Mouse (Mus musculus) frontal cortex, postnatal 14 days (tissue): ENCODE measurements at regions not wholly inside any gene's neighbourhood (a gene's known extent, or its start where the extent isn't known, plus 50 kb on each side); places are given as distances from the start of the nearest gene placed in this dataset.

Source experiments
- DNase-seq, 2 experiments: peaks; one replicate each; pipeline ENCODE4 v3.0.0; 2022; ENCODE audit warnings: low spot score in 2 of 2

DNA sequence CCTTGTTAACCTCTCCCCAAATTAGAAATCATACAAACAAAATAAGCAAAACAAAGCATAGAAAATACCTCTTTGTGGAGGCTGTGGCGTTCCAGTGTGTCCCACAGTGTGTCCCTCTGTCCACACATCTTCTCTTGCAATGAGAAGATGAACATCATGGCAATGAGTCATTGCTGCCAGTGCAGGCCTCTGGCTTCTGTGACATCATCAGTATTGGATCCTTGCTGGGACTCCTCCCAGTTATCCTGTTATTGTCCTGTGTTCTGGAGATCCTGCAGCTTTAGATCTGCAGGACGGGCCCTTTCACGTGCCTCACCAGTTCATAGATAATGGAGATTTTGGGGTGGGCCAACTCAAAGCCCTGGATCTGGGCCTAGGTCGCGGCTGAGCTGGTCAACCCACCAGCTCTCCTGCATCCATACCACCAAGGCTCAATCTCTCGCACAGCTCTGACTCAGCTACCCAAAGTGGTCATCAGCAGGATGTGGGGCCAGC lies 80.9 kb downstream of the Tmem212 start:
- no peak for DNase-seq

GRCm38 (mm10) chr3:27804271-27804670 lies 91.9 kb downstream of the Tmem212 start:
- no peak for DNase-seq

GRCm38 (mm10) chr3:27791633-27791951 lies 80.5 kb upstream of the Fndc3b start:
- DNase-seq, result no peak

DNA sequence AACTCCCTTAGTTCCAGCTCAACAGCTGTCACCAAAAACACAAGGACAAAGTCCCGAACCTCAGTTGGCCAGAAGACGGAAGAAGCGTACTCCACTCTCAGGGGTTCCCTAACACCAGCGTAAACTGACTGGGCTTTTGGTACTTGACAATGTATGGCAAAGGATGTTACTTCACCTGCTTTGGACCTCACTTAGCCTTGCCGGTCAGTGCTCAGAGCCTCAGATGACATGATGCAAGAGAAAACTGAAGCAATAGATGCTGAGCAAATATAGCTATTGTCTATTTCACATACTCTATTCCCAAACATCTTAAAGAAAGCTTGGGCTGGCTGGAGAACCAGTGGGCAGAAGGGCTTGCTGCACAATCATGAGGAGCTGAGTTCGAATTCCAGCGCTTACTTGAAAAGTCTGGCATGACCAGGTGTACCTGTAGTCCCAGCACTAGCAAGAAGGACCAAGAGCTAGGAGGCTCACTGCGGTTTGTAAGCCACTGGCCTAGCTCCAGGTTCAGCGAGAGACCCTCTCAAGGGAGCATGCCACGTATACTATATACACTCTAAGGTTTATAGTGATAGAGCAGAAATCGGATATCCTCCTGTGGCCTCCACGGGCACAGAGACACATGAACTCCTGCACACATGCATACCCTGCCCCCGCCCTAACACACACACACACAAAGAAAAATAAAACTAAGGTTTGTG lies 80.0 kb upstream of the Fndc3b start:
- DNase-seq, result no peak

DNA sequence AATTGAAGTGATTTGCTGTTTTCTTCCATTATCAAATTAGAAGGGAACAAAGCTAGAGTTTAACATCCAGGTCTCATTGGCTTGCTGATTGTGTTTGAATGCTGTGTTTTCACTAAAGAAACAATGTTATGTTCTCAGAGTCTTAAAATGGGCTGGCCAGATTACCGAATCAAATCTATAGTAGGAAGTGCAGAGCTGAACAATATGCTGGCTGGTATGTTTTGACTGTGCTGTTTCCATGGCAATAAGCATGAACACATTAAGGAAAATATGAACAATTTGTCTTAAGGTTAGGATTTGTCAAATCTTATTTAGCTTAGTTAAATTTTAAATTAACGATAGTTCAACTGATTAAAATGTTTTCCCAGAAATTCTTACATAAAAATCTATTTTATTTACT lies 72.8 kb upstream of the Fndc3b start:
- DNase-seq, result no peak

DNA sequence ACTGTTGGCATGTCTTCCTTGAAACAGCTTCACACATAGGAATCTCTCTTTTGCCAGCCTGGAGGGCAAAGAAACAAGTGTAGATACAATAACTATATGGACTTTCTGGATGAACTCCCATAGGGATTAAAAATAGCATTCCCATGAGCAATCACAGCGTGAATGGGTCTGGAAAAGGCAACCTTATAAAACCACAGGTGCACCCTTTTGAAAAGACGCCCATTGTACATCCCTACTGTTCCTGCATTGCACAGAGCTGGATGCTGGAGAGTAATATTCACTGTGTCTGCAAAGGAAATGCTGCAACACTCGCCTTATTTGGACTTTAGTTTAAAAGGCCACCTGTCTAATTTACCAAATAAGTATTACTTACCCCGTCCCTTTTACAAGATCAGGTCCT lies 72.4 kb upstream of the Fndc3b start:
- no peak for DNase-seq

DNA sequence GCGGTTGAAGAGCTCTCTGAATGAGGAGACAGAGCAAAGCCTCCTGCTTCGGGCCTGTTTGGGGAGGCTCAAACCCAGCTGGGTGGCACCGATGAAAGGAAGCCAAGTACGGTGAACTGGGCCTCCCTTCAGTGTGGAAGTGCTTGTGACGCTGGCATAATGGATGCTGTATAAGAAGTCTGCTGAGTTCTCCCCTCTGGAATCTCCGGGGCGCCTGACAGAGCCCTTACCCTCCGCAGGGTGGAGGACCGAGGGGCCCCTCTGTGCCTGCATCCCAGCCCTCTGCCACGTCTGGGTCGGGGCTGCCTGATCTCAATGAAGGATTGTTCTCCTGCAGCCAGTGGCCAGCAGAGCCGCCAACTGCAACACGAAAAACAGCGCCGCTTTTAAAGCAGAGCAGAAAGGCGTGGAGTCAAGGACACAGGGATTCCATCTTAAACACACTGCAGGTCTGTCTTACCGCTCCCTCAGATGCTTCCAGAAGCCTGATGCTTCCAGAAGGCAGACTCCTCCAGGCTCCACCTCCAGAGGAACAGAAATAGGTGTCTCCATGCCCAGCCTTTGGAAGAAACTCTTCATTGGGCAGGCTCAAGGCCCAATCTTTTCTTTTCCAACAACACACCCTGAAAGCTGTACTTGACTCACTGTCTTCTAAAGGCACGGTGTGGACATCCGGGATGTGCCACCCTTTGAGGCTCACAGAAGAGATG lies 71.1 kb upstream of the Fndc3b start:
- DNase-seq, result peak; percentile 26 to 27

GRCm38 (mm10) chr3:27779892-27780291 lies 68.8 kb upstream of the Fndc3b start:
- no peak for DNase-seq

- DNase-seq, result no peak
These were observed 66.6 kb upstream of the Fndc3b start for GRCm38 (mm10) chr3:27777751-27778150.

DNA sequence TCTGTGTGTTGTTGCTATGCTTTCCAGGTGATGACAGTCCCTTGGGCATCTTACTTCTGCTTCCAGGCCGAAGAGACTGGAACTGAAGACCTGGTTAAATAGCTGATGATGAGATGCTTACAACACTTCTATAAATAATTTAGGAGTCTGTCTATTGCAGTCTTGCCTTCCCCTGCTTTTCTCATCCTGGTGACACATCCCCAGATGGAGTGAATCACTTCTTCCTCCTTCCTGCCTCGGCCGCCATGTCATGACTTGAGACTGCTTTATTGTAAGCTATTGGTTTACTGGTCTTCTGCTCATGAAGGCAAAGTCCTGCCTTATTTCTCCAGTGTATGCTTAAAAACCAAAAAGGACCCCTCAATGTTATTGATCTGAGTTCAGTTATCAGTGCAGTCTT lies 62.1 kb upstream of the Fndc3b start:
- DNase-seq, result no peak

- DNase-seq, result no peak
These were observed 58.3 kb upstream of the Fndc3b start for GRCm38 (mm10) chr3:27769438-27769837.

DNA sequence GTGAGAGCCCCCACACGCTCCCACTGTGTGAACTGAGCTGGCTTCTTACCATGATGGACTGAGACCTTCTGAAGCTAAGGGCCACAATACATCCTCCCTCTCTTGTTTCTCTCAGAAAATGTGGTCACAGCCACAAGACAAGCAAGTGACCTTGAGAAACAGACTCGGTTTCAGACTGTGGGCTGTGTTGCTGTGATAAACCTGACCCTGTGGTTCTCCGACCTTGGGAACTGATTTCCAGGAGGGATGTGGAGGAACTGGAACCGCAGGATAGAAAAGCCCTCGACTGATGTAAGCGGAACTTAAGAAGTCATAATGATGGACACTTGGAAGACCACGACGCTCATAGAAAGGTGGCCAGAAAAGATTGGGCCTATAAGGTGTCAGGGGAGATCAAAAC lies 56.1 kb upstream of the Fndc3b start:
- no peak for DNase-seq

DNA sequence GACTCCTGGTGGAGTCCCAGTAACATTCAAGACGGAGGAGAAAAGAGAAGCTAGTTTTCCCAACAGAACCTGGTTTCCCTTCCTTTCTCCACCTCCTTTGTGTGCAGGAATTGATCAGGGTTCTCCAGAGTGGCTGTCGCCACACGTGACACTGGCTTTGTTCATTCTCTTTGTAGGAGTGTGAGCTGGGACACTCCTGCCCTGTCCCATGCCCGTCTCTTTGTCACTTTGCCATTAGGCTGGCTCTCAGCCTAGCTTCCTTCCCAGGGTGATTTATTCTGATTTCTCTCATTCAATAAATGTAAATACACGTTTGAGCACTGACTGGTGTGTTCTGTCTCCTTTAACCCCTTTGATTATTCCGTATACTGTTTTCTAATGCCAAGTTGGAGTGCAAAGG lies 55.3 kb upstream of the Fndc3b start:
- DNase-seq, result no peak

GRCm38 (mm10) chr3:27765929-27766328 lies 54.8 kb upstream of the Fndc3b start:
- DNase-seq, result no peak

- DNase-seq, result no peak
These were observed 53.4 kb upstream of the Fndc3b start for GRCm38 (mm10) chr3:27764556-27764955.

- DNase-seq, result no peak
These were observed 49.9 kb upstream of the Fndc3b start for GRCm38 (mm10) chr3:27761031-27761430.
